Mouse (Mus musculus) lung, postnatal 36 days (tissue): Measurements from ENCODE around the gene Wwp2.

ENCODE experiments used
- DNase-seq: peaks from one replicate; pipeline ENCODE4 v3.0.0; 2022; ENCODE audit warnings: mixed read lengths

Wwp2 gene

GRCm38 (mm10) chr8:107571486-107572135 is 135.4 kb downstream of the Wwp2 start:
- DNase-seq = no peak

GRCm38 (mm10) chr8:107572497-107572896 is 136.3 kb downstream of the Wwp2 start:
- peak; percentile 83 for DNase-seq

DNA sequence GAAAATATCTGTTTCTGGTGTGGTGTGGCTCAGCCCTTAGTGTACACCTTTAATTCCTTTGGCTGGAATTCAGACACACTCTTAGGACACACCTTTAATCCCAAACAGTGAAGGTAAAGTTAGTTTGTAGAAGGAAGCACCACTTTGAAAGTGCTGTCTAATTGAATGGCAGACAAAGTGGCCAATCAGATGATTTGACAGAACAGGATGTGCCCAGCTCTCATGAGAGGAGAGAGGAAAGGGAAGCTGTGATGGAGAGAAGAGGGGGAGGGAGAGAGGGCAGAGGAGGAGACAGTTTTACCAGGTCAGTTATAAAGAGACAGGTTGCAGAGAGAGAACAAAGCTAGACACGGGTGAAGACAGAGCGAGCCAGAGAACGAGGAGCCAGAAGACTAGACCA is 138.6 kb downstream of the Wwp2 start:
- peak; percentile 79 for DNase-seq

GRCm38 (mm10) chr8:107576702-107577101 is 140.5 kb downstream of the Wwp2 start:
- peak; percentile 93 for DNase-seq

- DNase-seq = no peak
Measured at GRCm38 (mm10) chr8:107577640-107578039, 141.5 kb downstream of the Wwp2 start.

DNA sequence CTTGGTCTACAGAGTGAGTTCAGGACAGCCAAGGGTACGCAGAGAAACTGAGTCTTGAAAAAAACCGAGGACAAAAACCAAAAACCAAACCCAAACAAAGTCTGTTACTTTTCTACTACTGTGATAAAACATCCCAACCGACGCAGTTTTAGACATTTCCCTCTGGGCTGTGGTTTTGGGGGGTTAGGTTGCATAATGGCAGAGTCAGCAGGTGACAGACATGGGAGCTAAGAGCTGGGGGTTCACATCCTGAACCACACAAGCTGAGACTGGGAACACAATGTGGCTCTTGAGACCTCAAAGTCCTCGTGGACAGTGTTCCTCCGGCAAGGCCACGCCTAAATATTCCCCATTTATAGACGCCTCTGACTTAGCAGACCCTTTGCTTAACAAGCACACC is 142.0 kb downstream of the Wwp2 start:
- DNase-seq = no peak

- no peak for DNase-seq
Measured at GRCm38 (mm10) chr8:107578541-107578940, 142.4 kb downstream of the Wwp2 start.

- no peak for DNase-seq
Measured at GRCm38 (mm10) chr8:107580879-107581278, 144.7 kb downstream of the Wwp2 start.

DNA sequence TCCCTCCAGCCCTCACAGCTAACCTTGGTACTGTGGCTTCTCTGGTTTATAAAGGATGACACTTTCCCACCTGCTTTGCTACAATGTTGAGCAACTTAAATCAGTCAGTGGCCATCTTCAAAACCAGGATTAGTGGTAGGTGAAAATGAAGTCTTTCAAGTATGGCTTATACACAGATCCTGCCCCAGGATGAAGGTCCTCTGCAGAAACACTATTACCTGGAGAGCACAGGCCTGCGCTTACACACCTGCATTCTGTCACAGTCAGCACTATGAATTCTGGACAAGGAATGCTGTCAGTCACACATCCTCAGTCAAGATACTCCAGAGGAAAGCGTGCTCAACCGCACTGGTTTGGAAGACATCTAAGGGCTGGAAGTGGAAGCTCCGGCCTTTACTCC is 145.4 kb downstream of the Wwp2 start:
- no peak for DNase-seq

DNA sequence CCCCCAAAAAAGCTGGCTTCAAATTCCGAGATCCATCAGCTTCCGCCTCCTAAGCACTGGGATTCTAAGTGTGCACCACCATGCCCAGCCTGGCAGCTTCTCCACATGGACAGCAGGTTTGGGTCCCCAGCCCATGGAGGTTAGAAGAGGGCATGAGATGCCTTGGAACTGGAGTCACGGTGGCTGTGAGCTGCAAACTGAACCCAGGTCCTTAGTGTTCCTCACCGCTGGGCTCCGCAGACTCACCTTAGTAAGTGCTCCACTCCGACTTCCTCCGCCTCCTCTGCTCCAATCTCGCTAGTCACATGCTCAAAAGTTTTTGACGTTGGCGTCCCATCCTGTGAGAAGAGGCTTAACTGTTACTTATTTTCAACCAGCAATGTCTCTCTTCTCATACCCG is 146.0 kb downstream of the Wwp2 start:
- no peak for DNase-seq

- peak; percentile 19 for DNase-seq
Measured at GRCm38 (mm10) chr8:107587429-107587994, 151.3 kb downstream of the Wwp2 start.

GRCm38 (mm10) chr8:107587995-107588780 is 152.0 kb downstream of the Wwp2 start, which contains the start of gene Psmd7:
Psmd7 (minus strand) TSS chr8:107588464.
- DNase-seq = peak; percentile 94

DNA sequence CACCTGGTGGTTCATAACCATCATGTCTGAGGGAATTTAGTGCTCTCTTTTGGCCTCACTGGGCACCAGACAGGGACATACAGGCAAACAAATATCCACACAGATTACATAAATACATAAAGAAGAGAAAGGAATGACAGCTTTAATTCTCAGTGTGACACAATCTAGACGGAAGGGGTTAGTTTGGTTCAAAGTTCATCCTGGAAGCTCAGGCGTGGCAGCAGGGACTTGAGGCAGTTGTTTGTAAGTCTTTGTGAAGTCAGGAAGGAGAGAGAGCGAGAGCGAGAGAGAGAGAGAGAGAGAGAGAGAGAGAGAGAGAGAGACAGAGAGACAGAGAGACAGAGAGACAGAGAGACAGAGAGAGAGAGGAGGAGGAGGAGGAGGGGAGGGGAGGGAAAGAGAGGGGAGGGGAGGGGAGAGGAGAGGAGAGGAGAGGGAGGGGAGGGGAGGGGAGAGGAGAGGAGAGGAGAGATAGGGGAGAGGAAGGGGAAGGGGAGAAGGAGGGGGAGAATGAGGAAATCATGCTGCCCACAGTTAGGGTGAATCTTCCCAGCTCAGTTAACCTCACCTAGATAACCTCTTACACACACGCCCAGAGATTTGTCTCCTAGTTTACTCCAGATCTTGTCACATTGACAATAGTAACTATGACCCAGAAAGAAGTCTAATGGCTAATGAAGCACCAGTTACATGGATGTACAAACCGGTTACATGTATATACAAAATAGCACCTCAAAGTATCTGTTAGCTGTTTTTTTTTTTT is 158.0 kb downstream of the Wwp2 start:
- DNase-seq = no peak

DNA sequence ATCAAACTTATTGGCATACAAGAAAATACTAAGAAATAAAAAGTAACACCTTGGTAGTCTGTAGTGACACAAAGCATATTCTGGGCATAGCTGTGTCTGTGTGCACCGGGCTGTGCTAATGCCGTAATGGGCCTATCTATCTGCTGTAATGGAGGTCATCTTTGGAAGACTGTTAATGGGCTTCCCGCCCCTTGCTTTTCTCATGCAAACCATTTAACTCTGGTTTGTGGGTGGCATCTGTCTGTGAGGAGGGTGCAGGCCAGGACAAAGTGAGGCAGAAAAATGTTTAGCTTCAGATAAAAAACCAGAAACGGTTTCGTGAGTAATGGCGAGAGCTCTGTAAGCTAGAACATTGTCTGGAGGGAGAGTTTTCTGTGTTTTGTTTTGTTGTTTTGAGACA is 158.7 kb downstream of the Wwp2 start:
- DNase-seq = no peak

DNA sequence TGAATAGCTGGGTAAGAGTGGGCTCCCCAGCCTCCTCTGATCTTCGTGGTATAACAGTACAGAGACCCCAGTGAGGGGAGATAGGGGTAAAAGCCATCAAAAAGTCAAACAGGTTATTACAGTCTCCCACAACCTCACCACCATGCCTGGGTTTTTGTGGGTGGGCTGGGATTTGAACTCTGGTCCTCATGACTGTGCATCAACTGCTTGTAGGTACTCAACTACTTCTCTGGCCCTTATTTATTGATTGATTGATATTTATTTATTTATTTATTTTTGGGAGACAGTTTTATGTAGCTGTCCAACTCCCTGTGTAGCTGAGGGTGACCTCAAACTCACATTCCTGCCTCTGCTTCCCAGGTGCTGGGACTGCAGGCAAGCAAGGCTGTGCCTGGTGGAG is 161.6 kb downstream of the Wwp2 start:
- DNase-seq = no peak

DNA sequence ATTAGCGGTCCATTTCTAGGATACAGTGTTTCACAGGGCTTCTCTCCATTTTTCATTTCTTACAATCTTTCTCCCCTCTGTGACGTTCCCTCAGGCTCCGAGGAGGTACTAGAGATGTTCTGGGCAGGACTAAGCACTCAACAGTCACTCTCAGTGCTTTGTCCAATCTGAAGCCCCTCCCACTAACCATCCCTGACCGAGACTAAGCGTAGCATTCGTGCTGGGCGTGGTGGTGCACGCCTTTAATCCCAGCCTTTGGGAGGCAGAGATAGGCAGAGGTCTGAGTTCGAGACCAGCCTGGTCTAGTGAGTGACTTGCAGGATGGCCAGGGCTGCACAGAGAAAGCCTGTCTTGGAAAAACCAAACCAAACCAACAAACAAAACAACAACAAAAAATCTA is 163.5 kb downstream of the Wwp2 start:
- DNase-seq = no peak

- peak; percentile 77 for DNase-seq
Measured at GRCm38 (mm10) chr8:107603026-107603425, 166.9 kb downstream of the Wwp2 start.
